ENCODE assay signal across 8 mouse cellular contexts in genomic region chr4:124894508-124895428, GRCm38 (mm10). TPM values are rescaled to one million over a fixed set of nuclear protein-coding genes. Genes with fewer than 3 reads are reported as not detected.
DNase-seq lines count a peak whose midpoint lies in the region; ATAC-seq lines count a peak whose summit lies in the region.

No protein-coding gene starts in this region.

- ATAC-seq in kidney, embryonic 16.5 days (ENCODE audit: low FRiP score, low TSS enrichment) = peak; percentile 39; the same call in 1 of the 2 replicates
- no peak for ATAC-seq in limb, embryonic 11.5 days (ENCODE audit: insufficient number of reproducible peaks, low FRiP score, low TSS enrichment, low read depth)
- no peak for ATAC-seq in erythroblast, adult 5-6 weeks (replicated peaks; ENCODE audit: low FRiP score, poor library complexity, severe bottlenecking)
- no peak for ATAC-seq in CD4-positive, CD25-positive, alpha-beta regulatory T cell, adult 4 months

- WGBS in kidney, embryonic 16.5 days = 1% methylated on average over 81 of the region's 83 CpGs
- WGBS in limb, embryonic 11.5 days = 1% methylated on average over 83 of the region's 83 CpGs

- H3K9me3 ChIP-seq in kidney, embryonic 16.5 days (ENCODE audit: low read length) = no peaks in the 10 kb centered on the region
- H3K9me3 ChIP-seq in limb, embryonic 11.5 days (ENCODE audit: control insufficient read depth, low read length) = no peaks in the 10 kb centered on the region

- no peaks in the 10 kb centered on the region for H3K36me3 ChIP-seq in kidney, embryonic 16.5 days (ENCODE audit: insufficient read depth, low read length)
- no peaks in the 10 kb centered on the region for H3K36me3 ChIP-seq in limb, embryonic 11.5 days (ENCODE audit: control insufficient read depth, insufficient read depth, low read length)

- H3K27ac ChIP-seq in kidney, embryonic 16.5 days (ENCODE audit: low read length) = no peak overlapping the region
- no peak overlapping the region for H3K27ac ChIP-seq in limb, embryonic 11.5 days (replicated peaks; ENCODE audit: low read depth, low read length)

- no peak overlapping the region; the same call in 1 of the 2 replicates for H3K9ac ChIP-seq in kidney, embryonic 16.5 days (replicated peaks; ENCODE audit: low read length)
- H3K9ac ChIP-seq in limb, embryonic 11.5 days (ENCODE audit: low read length) = no peak overlapping the region

- H3K4me3 ChIP-seq in kidney, embryonic 16.5 days (ENCODE audit: low read length) = peak overlapping the region; percentile 49
- peak overlapping the region; percentile 26; the same call in 1 of the 2 replicates for H3K4me3 ChIP-seq in limb, embryonic 11.5 days (ENCODE audit: low read depth, low read length)

- H3K4me1 ChIP-seq in kidney, embryonic 16.5 days (ENCODE audit: insufficient read depth, low read length) = 0 out of 2 replicates have a peak, but pooled peaks cover 6% of the 10 kb centered on the region
- H3K4me1 ChIP-seq in limb, embryonic 11.5 days (ENCODE audit: control insufficient read depth, insufficient read depth, low read length) = peaks cover 8% of the 10 kb centered on the region; the same call in 1 of the 2 replicates

- DNase-seq in kidney, postnatal 14 days = no peak
- peak; percentile 74 to 89 for DNase-seq in cerebellum, adult 18-20 months
- DNase-seq in frontal cortex, postnatal 36 days (ENCODE audit: low spot score in 2 of 2) = peak; percentile 64 to 74
- peak; percentile 36 for DNase-seq in limb, embryonic 11.5 days (ENCODE audit: low spot score)
- peak; percentile 57 for DNase-seq in retina, embryonic 14.5 days (ENCODE audit: low spot score)

- H3K27me3 ChIP-seq in kidney, embryonic 16.5 days (ENCODE audit: insufficient read depth, low read length) = peaks cover 73% of the 10 kb centered on the region
- H3K27me3 ChIP-seq in limb, embryonic 11.5 days (ENCODE audit: control insufficient read depth, insufficient read depth, low read length) = peaks cover 50% of the 10 kb centered on the region

- H3K4me2 ChIP-seq in kidney, embryonic 16.5 days (replicated peaks; ENCODE audit: low read depth, low read length) = peak overlapping the region; percentile 67
- H3K4me2 ChIP-seq in limb, embryonic 11.5 days (ENCODE audit: low read depth, severe bottlenecking) = peak overlapping the region; percentile 65

RNA-seq across cellular contexts. Expression of gene Epha10, which starts 14.1 kb away (rescaled TPM):
- polyA plus RNA-seq in kidney, embryonic 16.5 days (2015; fragmentation: Nextera tagmentation; extraction: Ambion mirVana) = 0.06 and 0.12 TPM in 2 replicates
- polyA plus RNA-seq in limb, embryonic 11.5 days (2014; fragmentation: Nextera tagmentation; extraction: Ambion mirVana) = 0.10 and 0.17 TPM in 2 replicates
- total RNA-seq in erythroblast, adult 5-6 weeks (2015; ENCODE audit: low replicate concordance) = not detected in 2 replicates
- not detected in 2 replicates for total RNA-seq in erythroblast, adult 5-6 weeks (2017; ENCODE audit: low replicate concordance)
- not detected for polyA plus RNA-seq in CD4-positive, CD25-positive, alpha-beta regulatory T cell, adult 4 months (2017; shearing (Covaris generic))

RNA-seq across cellular contexts. Expression of gene Maneal, which starts 32.8 kb away (rescaled TPM):
- polyA plus RNA-seq in kidney, embryonic 16.5 days (2015; fragmentation: Nextera tagmentation; extraction: Ambion mirVana) = 0.46 and 0.61 TPM in 2 replicates
- 0.43 and 0.81 TPM in 2 replicates for polyA plus RNA-seq in limb, embryonic 11.5 days (2014; fragmentation: Nextera tagmentation; extraction: Ambion mirVana)
- not detected in 2 replicates for total RNA-seq in erythroblast, adult 5-6 weeks (2015; ENCODE audit: low replicate concordance)
- not detected in 2 replicates for total RNA-seq in erythroblast, adult 5-6 weeks (2017; ENCODE audit: low replicate concordance)
- under 1 TPM; 0.58 to 0.62 TPM for polyA plus RNA-seq in CD4-positive, CD25-positive, alpha-beta regulatory T cell, adult 4 months (2017; shearing (Covaris generic))

RNA-seq across cellular contexts. Expression of gene 9930104L06Rik, which starts 42.1 kb away (rescaled TPM):
- 12.7 and 13.8 TPM in 2 replicates for polyA plus RNA-seq in kidney, embryonic 16.5 days (2015; fragmentation: Nextera tagmentation; extraction: Ambion mirVana)
- polyA plus RNA-seq in limb, embryonic 11.5 days (2014; fragmentation: Nextera tagmentation; extraction: Ambion mirVana) = 4.9 and 5.1 TPM in 2 replicates
- total RNA-seq in erythroblast, adult 5-6 weeks (2015; ENCODE audit: low replicate concordance) = 0.38 and 0.84 TPM in 2 replicates
- 3.2 and 6.1 TPM in 2 replicates for total RNA-seq in erythroblast, adult 5-6 weeks (2017; ENCODE audit: low replicate concordance)
- 10 to 100 TPM; 13.0 to 24.8 TPM for polyA plus RNA-seq in CD4-positive, CD25-positive, alpha-beta regulatory T cell, adult 4 months (2017; shearing (Covaris generic))

RNA-seq across cellular contexts. Expression of gene 1110065P20Rik, which starts 43.8 kb away (rescaled TPM):
- 41.6 and 43.8 TPM in 2 replicates for polyA plus RNA-seq in kidney, embryonic 16.5 days (2015; fragmentation: Nextera tagmentation; extraction: Ambion mirVana)
- polyA plus RNA-seq in limb, embryonic 11.5 days (2014; fragmentation: Nextera tagmentation; extraction: Ambion mirVana) = 46.6 and 47.5 TPM in 2 replicates
- 5.8 TPM in 1 of 2 replicates, not detected in the other for total RNA-seq in erythroblast, adult 5-6 weeks (2015; ENCODE audit: low replicate concordance)
- 0.70 and 3.3 TPM in 2 replicates for total RNA-seq in erythroblast, adult 5-6 weeks (2017; ENCODE audit: low replicate concordance)
- polyA plus RNA-seq in CD4-positive, CD25-positive, alpha-beta regulatory T cell, adult 4 months (2017; shearing (Covaris generic)) = 1 to 10 TPM; 2.3 to 3.3 TPM

RNA-seq across cellular contexts. Expression of gene Yrdc, which starts 44.3 kb away (rescaled TPM):
- polyA plus RNA-seq in kidney, embryonic 16.5 days (2015; fragmentation: Nextera tagmentation; extraction: Ambion mirVana) = 34.8 and 37.2 TPM in 2 replicates
- 46.8 and 47.3 TPM in 2 replicates for polyA plus RNA-seq in limb, embryonic 11.5 days (2014; fragmentation: Nextera tagmentation; extraction: Ambion mirVana)
- 8.2 and 14.0 TPM in 2 replicates for total RNA-seq in erythroblast, adult 5-6 weeks (2015; ENCODE audit: low replicate concordance)
- 1.2 and 1.5 TPM in 2 replicates for total RNA-seq in erythroblast, adult 5-6 weeks (2017; ENCODE audit: low replicate concordance)
- 1 to 10 TPM; 4.9 to 5.6 TPM for polyA plus RNA-seq in CD4-positive, CD25-positive, alpha-beta regulatory T cell, adult 4 months (2017; shearing (Covaris generic))
